Mouse (Mus musculus): Measurements from ENCODE around the gene Phf12. TPM values are rescaled to one million over a fixed set of nuclear protein-coding genes. Genes with fewer than 3 reads are reported as not detected.
A peak's percentile ranks its signal among the peaks of the same experiment; 100 is the strongest.

Gene Phf12
- polyA plus RNA-seq, 1 experiment from 2014 or later: 11.6 TPM

GRCm38 (mm10) chr11:77973520-77973919, 9.0 kb upstream of the Phf12 start:
- Histone ChIP-seq H3K4me3 (ENCODE audit: control insufficient read depth in 1 of 2, insufficient read depth in 1 of 2, low read depth in 1 of 2, low read length in 2 of 2) (no peak overlapping the region), H3K36me3 (ENCODE audit: control insufficient read depth, insufficient read depth, low read length) (no peaks in the 10 kb centered on the region), H3K9me3 (ENCODE audit: control insufficient read depth, low read length) (no peaks in the 10 kb centered on the region), H3K9ac (ENCODE audit: low read length) (no peak overlapping the region), H3K27ac (replicated peaks in 1 of 2; ENCODE audit: control insufficient read depth in 1 of 2, insufficient read depth in 1 of 2, low read depth in 2 of 2, low read length in 2 of 2) (no peak overlapping the region), H3K27me3 (ENCODE audit: control insufficient read depth, insufficient read depth, low read length) (peaks cover 49% of the 10 kb centered on the region), H3K4me1 (ENCODE audit: control insufficient read depth in 2 of 2, insufficient read depth in 2 of 2, low read length in 2 of 2) (no peaks in the 10 kb centered on the region), H3K4me2 (ENCODE audit: low read length) (no peak overlapping the region)
- 84% methylated on average over 7 of the region's 7 CpGs for WGBS
- ATAC-seq (ENCODE audit: insufficient number of reproducible peaks, insufficient read depth, low FRiP score, low read depth): no peak

- Histone ChIP-seq H3K4me1 (ENCODE audit: control insufficient read depth in 2 of 2, insufficient read depth in 2 of 2, low read length in 2 of 2) (no peaks in the 10 kb centered on the region), H3K27me3 (ENCODE audit: control insufficient read depth, insufficient read depth, low read length) (peaks cover 49% of the 10 kb centered on the region), H3K9me3 (ENCODE audit: control insufficient read depth, low read length) (no peaks in the 10 kb centered on the region), H3K4me3 (ENCODE audit: control insufficient read depth in 1 of 2, insufficient read depth in 1 of 2, low read depth in 1 of 2, low read length in 2 of 2) (no peak overlapping the region), H3K36me3 (ENCODE audit: control insufficient read depth, insufficient read depth, low read length) (no peaks in the 10 kb centered on the region), H3K27ac (replicated peaks in 1 of 2; ENCODE audit: control insufficient read depth in 1 of 2, insufficient read depth in 1 of 2, low read depth in 2 of 2, low read length in 2 of 2) (no peak overlapping the region), H3K9ac (ENCODE audit: low read length) (no peak overlapping the region), H3K4me2 (ENCODE audit: low read length) (no peak overlapping the region)
- WGBS: 34% methylated on average over 15 of the region's 15 CpGs
- ATAC-seq (ENCODE audit: insufficient number of reproducible peaks, insufficient read depth, low FRiP score, low read depth): no peak
Measured at GRCm38 (mm10) chr11:77974325-77974724, 8.2 kb upstream of the Phf12 start.

- H3K27me3 ChIP-seq (ENCODE audit: control insufficient read depth, insufficient read depth, low read length): peaks cover 49% of the 10 kb centered on the region
- no peaks in the 10 kb centered on the region for H3K9me3 ChIP-seq (ENCODE audit: control insufficient read depth, low read length)
- H3K4me3 ChIP-seq (ENCODE audit: control insufficient read depth in 1 of 2, insufficient read depth in 1 of 2, low read depth in 1 of 2, low read length in 2 of 2): no peak overlapping the region
- H3K4me2 ChIP-seq (ENCODE audit: low read length): no peak overlapping the region
- no peak overlapping the region for H3K9ac ChIP-seq (ENCODE audit: low read length)
- no peak for ATAC-seq (ENCODE audit: insufficient number of reproducible peaks, insufficient read depth, low FRiP score, low read depth)
- 23% methylated on average over 4 of the region's 4 CpGs for WGBS
- H3K4me1 ChIP-seq (ENCODE audit: control insufficient read depth in 2 of 2, insufficient read depth in 2 of 2, low read length in 2 of 2): no peaks in the 10 kb centered on the region
- no peaks in the 10 kb centered on the region for H3K36me3 ChIP-seq (ENCODE audit: control insufficient read depth, insufficient read depth, low read length)
- H3K27ac ChIP-seq (replicated peaks in 1 of 2; ENCODE audit: control insufficient read depth in 1 of 2, insufficient read depth in 1 of 2, low read depth in 2 of 2, low read length in 2 of 2): no peak overlapping the region
Measured at GRCm38 (mm10) chr11:77975873-77976272, 6.7 kb upstream of the Phf12 start.

GRCm38 (mm10) chr11:77978161-77978560, 4.4 kb upstream of the Phf12 start:
- H3K27me3 ChIP-seq (ENCODE audit: control insufficient read depth, insufficient read depth, low read length): peaks cover 43% of the 10 kb centered on the region
- H3K4me3 ChIP-seq (ENCODE audit: control insufficient read depth in 1 of 2, insufficient read depth in 1 of 2, low read depth in 1 of 2, low read length in 2 of 2): no peak overlapping the region
- H3K4me1 ChIP-seq (ENCODE audit: control insufficient read depth in 2 of 2, insufficient read depth in 2 of 2, low read length in 2 of 2): peaks cover 0 to 5% of the 10 kb centered on the region in 2 experiments; a peak in 2 of 4 replicates
- WGBS: 75% methylated on average over 6 of the region's 6 CpGs
- H3K36me3 ChIP-seq (ENCODE audit: control insufficient read depth, insufficient read depth, low read length): no peaks in the 10 kb centered on the region
- H3K4me2 ChIP-seq (ENCODE audit: low read length): no peak overlapping the region
- no peak overlapping the region for H3K9ac ChIP-seq (ENCODE audit: low read length)
- H3K27ac ChIP-seq (replicated peaks in 1 of 2; ENCODE audit: control insufficient read depth in 1 of 2, insufficient read depth in 1 of 2, low read depth in 2 of 2, low read length in 2 of 2): no peak overlapping the region
- ATAC-seq (ENCODE audit: insufficient number of reproducible peaks, insufficient read depth, low FRiP score, low read depth): no peak
- no peaks in the 10 kb centered on the region for H3K9me3 ChIP-seq (ENCODE audit: control insufficient read depth, low read length)

GRCm38 (mm10) chr11:77979221-77979809, 3.2 kb upstream of the Phf12 start:
- no peak for ATAC-seq (ENCODE audit: insufficient number of reproducible peaks, insufficient read depth, low FRiP score, low read depth)

GRCm38 (mm10) chr11:77980281-77981204, 2.0 kb upstream of the Phf12 start:
- no peak for ATAC-seq (ENCODE audit: insufficient number of reproducible peaks, insufficient read depth, low FRiP score, low read depth)
- 36% methylated on average over 11 of the region's 11 CpGs for WGBS
- Histone ChIP-seq H3K27ac (replicated peaks in 1 of 2; ENCODE audit: control insufficient read depth in 1 of 2, insufficient read depth in 1 of 2, low read depth in 2 of 2, low read length in 2 of 2) (no peak overlapping the region), H3K4me3 (ENCODE audit: control insufficient read depth in 1 of 2, insufficient read depth in 1 of 2, low read depth in 1 of 2, low read length in 2 of 2) (no peak overlapping the region), H3K4me1 (ENCODE audit: control insufficient read depth in 2 of 2, insufficient read depth in 2 of 2, low read length in 2 of 2) (peaks cover 3 to 10% of the 10 kb centered on the region in 2 experiments), H3K4me2 (ENCODE audit: low read length) (no peak overlapping the region; the same call in 1 of the 2 replicates), H3K36me3 (ENCODE audit: control insufficient read depth, insufficient read depth, low read length) (peaks cover under 1% of the 10 kb centered on the region; the same call in 1 of the 2 replicates), H3K9me3 (ENCODE audit: control insufficient read depth, low read length) (no peaks in the 10 kb centered on the region), H3K9ac (ENCODE audit: low read length) (no peak overlapping the region), H3K27me3 (ENCODE audit: control insufficient read depth, insufficient read depth, low read length) (peaks cover 20% of the 10 kb centered on the region)

More at GRCm38 (mm10) chr11:77979221-77979809, 3.2 kb upstream of the Phf12 start:
- Histone ChIP-seq H3K36me3 (ENCODE audit: control insufficient read depth, insufficient read depth, low read length) (no peaks in the 10 kb centered on the region), H3K4me2 (ENCODE audit: low read length) (no peak overlapping the region), H3K9me3 (ENCODE audit: control insufficient read depth, low read length) (no peaks in the 10 kb centered on the region), H3K27ac (replicated peaks in 1 of 2; ENCODE audit: control insufficient read depth in 1 of 2, insufficient read depth in 1 of 2, low read depth in 2 of 2, low read length in 2 of 2) (no peak overlapping the region), H3K27me3 (ENCODE audit: control insufficient read depth, insufficient read depth, low read length) (peaks cover 32% of the 10 kb centered on the region), H3K9ac (ENCODE audit: low read length) (no peak overlapping the region), H3K4me3 (ENCODE audit: control insufficient read depth in 1 of 2, insufficient read depth in 1 of 2, low read depth in 1 of 2, low read length in 2 of 2) (no peak overlapping the region), H3K4me1 (ENCODE audit: control insufficient read depth in 2 of 2, insufficient read depth in 2 of 2, low read length in 2 of 2) (peaks cover 0 to 5% of the 10 kb centered on the region in 2 experiments; a peak in 2 of 4 replicates)
- WGBS: 74% methylated on average over 8 of the region's 8 CpGs

GRCm38 (mm10) chr11:77981609-77982440, 729 bp upstream of the Phf12 start:
- under 1% methylated on average over 29 of the region's 29 CpGs for WGBS
- Histone ChIP-seq H3K27me3 (ENCODE audit: control insufficient read depth, insufficient read depth, low read length) (peaks cover 13% of the 10 kb centered on the region), H3K36me3 (ENCODE audit: control insufficient read depth, insufficient read depth, low read length) (peaks cover 14% of the 10 kb centered on the region), H3K4me1 (ENCODE audit: control insufficient read depth in 2 of 2, insufficient read depth in 2 of 2, low read length in 2 of 2) (peaks cover 4 to 18% of the 10 kb centered on the region in 2 experiments), H3K4me3 (ENCODE audit: control insufficient read depth in 1 of 2, insufficient read depth in 1 of 2, low read depth in 1 of 2, low read length in 2 of 2) (peak overlapping the region; percentile 51 to 92), H3K4me2 (ENCODE audit: low read length) (peak overlapping the region; percentile 68), H3K27ac (replicated peaks in 1 of 2; ENCODE audit: control insufficient read depth in 1 of 2, insufficient read depth in 1 of 2, low read depth in 2 of 2, low read length in 2 of 2) (peak overlapping the region; percentile 95 to 98), H3K9me3 (ENCODE audit: control insufficient read depth, low read length) (no peaks in the 10 kb centered on the region), H3K9ac (ENCODE audit: low read length) (peak overlapping the region; percentile 62)
- ATAC-seq (ENCODE audit: insufficient number of reproducible peaks, insufficient read depth, low FRiP score, low read depth): peak; percentile 79
